Mouse (Mus musculus) heart, postnatal 0 days (tissue): ENCODE results near the gene Anln.
"Not testable (repeated sequence)": the region's sequence is repeated elsewhere in the genome, so short reads cannot be mapped to it uniquely, and the experiment has no call there.

Source experiments
- CTCF ChIP-seq: IDR thresholded peaks from 2 replicates; pipeline ENCODE4 v1.5.1; 2016; ENCODE audit warnings: antibody characterized with exemption, control low read depth, low read depth
- EP300 ChIP-seq: IDR thresholded peaks from 2 replicates; pipeline ENCODE4 v1.6.1; 2016; ENCODE audit warnings: antibody characterized with exemption, low read depth

- not testable (repeated sequence) for TF ChIP-seq CTCF, EP300
These were observed 81.1 kb downstream of the Anln start for GRCm38 (mm10) chr9:22307920-22308262.
